Mouse (Mus musculus) ovary, adult 18-20 months (tissue): ENCODE measurements around the gene Ube2h.

Source experiments
- DNase-seq: peaks from one replicate; pipeline ENCODE4 v3.0.0; 2022; ENCODE audit warnings: low spot score, mixed read lengths

The Ube2h gene

GRCm38 (mm10) chr6:30304399-30304917 lies at the start of gene Ube2h:
TSS of gene Ube2h (minus strand) at chr6:30304539.
- DNase-seq: peak; percentile 98

- no peak for DNase-seq
Observed at GRCm38 (mm10) chr6:30353661-30354060, 49.3 kb upstream of the Ube2h start.

- DNase-seq: no peak
Observed at GRCm38 (mm10) chr6:30352762-30353161, 48.4 kb upstream of the Ube2h start.

GRCm38 (mm10) chr6:30351290-30351689 lies 47.0 kb upstream of the Ube2h start:
- DNase-seq: no peak

GRCm38 (mm10) chr6:30347288-30347801 lies 43.0 kb upstream of the Ube2h start:
- no peak for DNase-seq

- DNase-seq: peak; percentile 44
Observed at GRCm38 (mm10) chr6:30346737-30347136, 42.4 kb upstream of the Ube2h start.

GRCm38 (mm10) chr6:30344032-30344431 lies 39.7 kb upstream of the Ube2h start:
- DNase-seq: no peak

- no peak for DNase-seq
Observed at GRCm38 (mm10) chr6:30340231-30340873, 36.0 kb upstream of the Ube2h start.

- peak; percentile 56 for DNase-seq
Observed at GRCm38 (mm10) chr6:30336912-30337311, 32.6 kb upstream of the Ube2h start.

GRCm38 (mm10) chr6:30332262-30332661 lies 27.9 kb upstream of the Ube2h start:
- no peak for DNase-seq

- DNase-seq: no peak
Observed at GRCm38 (mm10) chr6:30330706-30331105, 26.4 kb upstream of the Ube2h start.

GRCm38 (mm10) chr6:30325932-30326501 lies 21.7 kb upstream of the Ube2h start:
- no peak for DNase-seq

- DNase-seq: no peak
Observed at GRCm38 (mm10) chr6:30321002-30321401, 16.7 kb upstream of the Ube2h start.

- DNase-seq: no peak
Observed at GRCm38 (mm10) chr6:30319216-30319615, 14.9 kb upstream of the Ube2h start.

- DNase-seq: no peak
Observed at GRCm38 (mm10) chr6:30312006-30312405, 7.7 kb upstream of the Ube2h start.

- DNase-seq: no peak
Observed at GRCm38 (mm10) chr6:30308751-30309150, 4.4 kb upstream of the Ube2h start.

GRCm38 (mm10) chr6:30307691-30308090 lies 3.4 kb upstream of the Ube2h start:
- DNase-seq: peak; percentile 81

GRCm38 (mm10) chr6:30303771-30304398 lies 454 bp downstream of the Ube2h start:
- peak; percentile 28 for DNase-seq

GRCm38 (mm10) chr6:30302781-30303631 lies 1.3 kb downstream of the Ube2h start:
- DNase-seq: peak; percentile 17

GRCm38 (mm10) chr6:30302156-30302555 lies 2.2 kb downstream of the Ube2h start:
- no peak for DNase-seq

- DNase-seq: peak; percentile 29
Observed at GRCm38 (mm10) chr6:30300901-30301300, 3.4 kb downstream of the Ube2h start.

GRCm38 (mm10) chr6:30300372-30300771 lies 4.0 kb downstream of the Ube2h start:
- peak; percentile 94 for DNase-seq
